Mouse (Mus musculus) cerebellum, postnatal 25 days (tissue): ENCODE results near the gene Cebpb.
A peak's percentile ranks its signal among the peaks of the same experiment; 100 is the strongest.

ENCODE experiments used
- DNase-seq, 2 experiments: peaks; one replicate each; pipeline ENCODE4 v3.0.0; 2021; ENCODE audit warnings: mixed read lengths in 2 of 2

Gene Cebpb

GRCm38 (mm10) chr2:167723589-167724206, 35.0 kb downstream of the Cebpb start:
- no peak for DNase-seq

- no peak for DNase-seq
These were observed 37.2 kb downstream of the Cebpb start for GRCm38 (mm10) chr2:167725879-167726278.

GRCm38 (mm10) chr2:167727161-167727560, 38.4 kb downstream of the Cebpb start:
- DNase-seq = peak in 1 of 2 experiments; percentile 37

- no peak for DNase-seq
These were observed 41.3 kb downstream of the Cebpb start for GRCm38 (mm10) chr2:167730036-167730435.

- no peak for DNase-seq
These were observed 42.4 kb downstream of the Cebpb start for GRCm38 (mm10) chr2:167731149-167731548.

DNA sequence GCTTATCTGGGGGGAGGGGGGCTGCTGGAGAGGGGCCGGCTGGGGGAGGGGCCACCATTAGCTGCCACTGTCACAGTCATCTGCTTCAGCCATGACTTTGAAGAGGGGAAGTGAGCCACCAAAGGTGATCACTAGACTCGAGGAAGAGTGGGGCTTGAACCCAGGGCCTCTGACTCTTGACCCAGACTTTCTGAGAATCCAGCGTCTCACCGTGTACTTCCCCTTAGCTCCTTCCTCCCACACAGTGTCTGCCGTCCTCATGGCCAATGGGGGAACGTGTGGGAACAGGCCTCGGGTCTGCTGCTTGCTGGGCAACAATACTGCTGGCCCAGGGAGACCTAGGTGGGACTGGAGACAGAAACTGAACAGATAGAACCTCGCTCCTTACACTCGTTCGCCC, 46.1 kb downstream of the Cebpb start:
- DNase-seq = no peak

GRCm38 (mm10) chr2:167739030-167739429, 50.3 kb downstream of the Cebpb start:
- DNase-seq = no peak
